Mouse (Mus musculus) layer of hippocampus, adult 9-11 months (tissue): ENCODE results near the gene Mbnl2.

Source experiments
- DNase-seq: peaks from one replicate; pipeline ENCODE4 v3.0.0; 2022

The Mbnl2 gene

GRCm38 (mm10) chr14:120361121-120361520 is 85.7 kb downstream of the Mbnl2 start:
- DNase-seq: no peak

DNA sequence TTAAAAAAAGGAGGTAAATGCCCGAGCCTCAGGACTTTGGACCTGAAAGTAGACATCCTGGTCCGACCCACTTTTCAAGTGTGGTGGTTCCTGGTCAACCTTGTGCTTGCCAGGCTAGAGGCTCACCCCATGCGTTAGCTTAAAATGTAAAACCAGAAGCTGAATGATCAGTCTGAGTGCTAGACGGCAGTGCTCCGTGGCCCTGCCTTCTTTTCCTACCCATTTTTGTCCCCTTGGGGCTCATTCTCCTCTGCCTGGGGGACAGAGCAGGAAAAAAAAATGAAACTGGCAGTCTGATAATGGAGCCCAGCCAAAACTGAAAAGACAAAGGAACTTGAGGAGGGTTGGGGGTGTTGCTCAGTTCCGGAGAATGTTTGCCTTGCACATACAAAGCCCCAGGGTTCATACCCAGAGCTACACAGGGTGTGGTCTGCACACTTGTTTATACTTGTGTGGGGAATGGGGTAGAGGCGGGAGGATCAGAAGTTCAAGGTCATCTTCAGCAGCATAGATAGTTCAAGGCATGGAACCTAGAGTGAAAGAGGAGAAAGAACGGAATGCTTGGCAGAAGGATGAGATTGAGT is 87.0 kb downstream of the Mbnl2 start:
- no peak for DNase-seq

GRCm38 (mm10) chr14:120363090-120363818 is 87.8 kb downstream of the Mbnl2 start:
- DNase-seq: no peak

- DNase-seq: no peak
Observed at GRCm38 (mm10) chr14:120365088-120365487, 89.6 kb downstream of the Mbnl2 start.

- DNase-seq: no peak
Observed at GRCm38 (mm10) chr14:120366962-120367361, 91.5 kb downstream of the Mbnl2 start.

DNA sequence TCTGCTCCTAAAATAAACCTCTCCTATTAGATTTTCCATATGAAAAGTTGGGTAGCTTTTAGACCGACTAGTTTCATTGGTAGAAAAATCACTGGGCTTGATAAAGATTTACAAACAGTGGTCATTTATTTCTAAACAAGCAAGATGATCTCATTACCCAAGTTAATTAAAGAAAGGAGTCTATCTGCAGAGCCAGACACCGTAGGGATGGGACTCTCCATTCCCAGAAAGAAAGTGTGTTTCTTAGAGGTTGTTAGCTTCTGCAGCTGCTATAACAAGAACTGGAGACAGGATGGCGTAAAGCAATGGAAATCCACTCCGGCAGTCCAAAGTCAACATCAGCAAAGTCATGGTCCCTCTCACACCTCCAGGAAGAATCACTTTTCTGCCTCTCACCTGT is 92.1 kb downstream of the Mbnl2 start:
- DNase-seq: no peak

DNA sequence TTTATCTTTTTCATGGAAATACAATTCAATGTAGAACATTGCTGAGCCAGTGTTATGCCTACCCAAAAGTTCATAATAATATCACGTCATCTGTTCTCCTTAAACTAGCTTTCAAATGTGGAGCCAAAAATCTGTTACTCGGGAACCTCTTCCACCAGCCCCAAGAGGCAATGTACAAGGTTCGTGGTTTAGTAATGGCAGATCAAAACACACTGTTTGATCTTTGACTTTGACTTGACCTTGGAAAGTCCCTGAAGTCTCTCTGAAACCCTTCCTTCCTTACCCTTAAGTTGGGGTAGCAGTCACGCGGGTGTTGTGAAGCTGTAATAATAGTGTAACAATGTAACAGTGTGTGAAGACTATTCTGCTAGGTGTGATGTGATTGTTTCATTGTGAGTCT is 93.0 kb downstream of the Mbnl2 start:
- DNase-seq: no peak

DNA sequence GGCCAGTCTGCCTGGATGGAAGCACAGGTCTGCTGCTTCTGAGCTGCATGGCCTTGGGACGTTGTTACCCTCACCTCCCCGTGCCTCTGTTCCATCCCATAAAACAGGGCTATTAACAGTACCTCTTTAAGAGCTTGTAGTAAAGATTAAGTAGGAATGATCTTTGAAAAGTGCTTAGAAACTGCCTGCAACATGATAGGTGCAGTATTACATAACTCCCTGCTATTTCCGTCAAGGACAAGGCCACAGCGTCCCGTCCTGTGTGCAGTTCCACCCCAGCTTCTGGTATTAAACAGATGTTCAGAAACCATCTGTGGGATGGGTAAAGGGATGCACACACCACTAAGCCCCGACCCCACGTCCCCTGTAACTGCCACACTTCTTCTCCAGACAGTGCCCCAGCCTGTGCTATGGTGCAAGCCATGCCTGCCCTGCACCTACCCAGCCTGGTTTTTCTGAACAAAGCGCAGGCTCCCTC is 93.5 kb downstream of the Mbnl2 start:
- DNase-seq: no peak

DNA sequence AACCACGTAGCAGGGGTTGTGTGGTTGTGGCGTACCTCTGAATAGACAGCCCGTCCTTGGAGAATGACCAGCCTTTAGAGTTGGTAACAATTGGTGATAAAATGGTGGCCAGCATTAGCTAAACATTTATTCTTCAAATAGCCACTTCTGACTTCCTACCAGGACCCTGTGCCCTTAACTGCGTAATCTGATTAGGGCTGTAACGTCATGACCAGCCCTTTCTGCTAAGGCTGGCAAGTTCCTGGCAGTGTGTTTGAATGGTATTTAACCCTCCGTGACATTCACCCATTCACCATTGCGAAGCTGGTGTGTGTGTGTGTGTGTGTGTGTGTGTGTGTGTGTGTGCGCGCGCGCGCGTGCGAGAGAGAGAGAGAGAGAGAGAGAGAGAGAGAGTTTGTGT is 94.6 kb downstream of the Mbnl2 start:
- no peak for DNase-seq

GRCm38 (mm10) chr14:120370631-120371030 is 95.2 kb downstream of the Mbnl2 start:
- DNase-seq: no peak

- no peak for DNase-seq
Observed at GRCm38 (mm10) chr14:120371174-120371573, 95.7 kb downstream of the Mbnl2 start.

DNA sequence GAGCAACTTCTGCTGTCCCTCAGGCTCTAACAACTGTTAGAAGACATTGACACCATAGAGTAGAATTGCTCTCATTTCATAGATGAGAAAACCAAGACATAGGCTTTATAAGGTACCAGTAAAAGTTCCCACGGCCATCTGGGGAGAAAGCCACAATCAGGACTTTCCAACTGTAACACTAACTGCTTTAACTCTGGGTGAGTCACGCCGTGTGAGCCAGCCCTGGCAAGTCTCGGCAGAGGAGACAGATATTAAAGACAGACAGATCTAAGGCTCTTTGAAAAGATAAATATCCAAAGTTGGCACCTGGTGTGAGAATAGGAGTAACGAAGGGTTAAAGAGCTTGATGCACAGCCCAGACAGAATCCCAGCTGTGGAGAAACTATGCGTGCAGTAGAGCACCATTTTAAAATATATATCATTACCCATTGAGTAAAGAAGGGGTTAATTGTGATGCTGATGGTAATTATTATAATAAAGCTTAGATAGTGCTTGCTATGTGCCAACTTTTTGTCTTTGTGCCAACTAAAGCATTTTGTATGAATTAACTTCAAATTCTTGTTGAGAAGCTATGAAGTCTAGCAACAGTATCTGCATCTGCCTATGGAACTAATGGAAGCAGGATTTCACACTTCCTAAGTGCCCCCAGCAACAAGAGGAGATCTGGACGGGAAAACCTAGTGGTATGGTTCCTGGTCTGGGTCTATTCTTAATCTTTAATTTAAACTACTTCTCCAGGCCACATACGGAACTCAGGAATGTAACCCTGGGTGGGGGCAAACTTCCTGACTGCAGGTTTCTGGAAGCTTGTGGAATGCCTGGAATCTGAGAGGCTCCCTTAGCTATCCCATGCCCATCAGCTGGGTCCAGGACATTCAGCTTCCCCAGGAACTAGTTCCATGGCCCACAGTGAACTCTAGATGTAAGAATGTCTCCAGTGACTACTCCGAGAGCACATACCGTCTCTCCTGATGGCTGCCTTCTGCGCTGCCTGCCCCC is 97.9 kb downstream of the Mbnl2 start:
- DNase-seq: peak; percentile 2

DNA sequence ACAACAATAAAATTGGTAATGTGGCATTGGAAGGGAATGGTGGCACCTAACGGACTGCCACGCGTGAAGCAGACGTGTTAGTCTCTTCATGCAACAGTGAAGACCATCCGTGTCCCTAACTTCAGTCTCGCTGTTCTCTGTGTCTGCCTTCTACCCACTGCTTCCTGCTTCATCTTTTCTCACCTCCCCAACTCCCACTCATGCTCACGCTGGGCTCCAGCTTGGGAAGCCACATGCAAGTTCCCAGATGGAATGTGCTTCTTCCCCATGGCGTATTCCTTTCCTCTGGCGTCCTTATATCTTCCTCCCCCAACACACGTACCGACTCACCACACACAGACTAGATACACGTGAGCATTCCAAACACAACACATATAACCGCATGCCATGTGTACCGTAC is 99.3 kb downstream of the Mbnl2 start:
- DNase-seq: peak; percentile 78

- no peak for DNase-seq
Observed at GRCm38 (mm10) chr14:120377192-120377591, 101.7 kb downstream of the Mbnl2 start.

DNA sequence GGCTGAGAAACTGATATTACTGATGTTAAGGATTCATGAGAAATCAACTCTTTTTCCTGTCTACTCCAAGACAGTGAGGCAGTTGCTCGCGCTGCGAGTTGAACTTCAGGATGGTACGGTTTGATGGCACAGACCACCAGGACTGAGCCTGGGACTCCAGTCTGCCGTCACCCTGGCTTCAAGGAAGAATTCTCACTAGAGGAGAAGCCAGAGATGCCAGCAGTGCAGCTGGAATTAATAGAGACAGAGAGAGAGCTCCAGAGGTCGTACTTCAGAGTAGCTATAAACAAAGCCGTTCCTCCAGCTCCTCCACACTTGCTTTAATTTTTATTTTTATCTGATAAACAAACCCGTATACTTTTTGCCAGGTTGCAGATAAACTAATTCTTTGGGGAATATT is 102.5 kb downstream of the Mbnl2 start:
- no peak for DNase-seq

DNA sequence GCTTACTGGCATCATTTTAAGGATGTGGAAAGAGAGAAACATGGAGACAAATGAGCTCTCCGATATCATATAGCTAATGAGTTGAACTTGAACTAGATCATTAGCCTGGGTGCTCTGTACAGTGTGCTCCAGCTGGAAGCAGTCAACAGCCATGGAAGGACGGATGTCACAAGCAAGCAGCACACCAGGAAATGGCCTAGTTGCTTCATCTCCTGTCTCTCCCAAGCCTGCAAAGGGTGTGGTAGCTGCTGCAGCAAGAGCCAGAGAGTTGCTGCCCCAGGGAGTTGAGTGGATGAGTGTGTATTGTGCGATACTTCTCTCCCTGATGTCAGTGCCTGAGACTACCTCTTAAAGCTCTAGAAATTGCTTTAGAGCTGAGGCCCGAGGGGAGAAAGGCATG is 104.2 kb downstream of the Mbnl2 start:
- DNase-seq: no peak

DNA sequence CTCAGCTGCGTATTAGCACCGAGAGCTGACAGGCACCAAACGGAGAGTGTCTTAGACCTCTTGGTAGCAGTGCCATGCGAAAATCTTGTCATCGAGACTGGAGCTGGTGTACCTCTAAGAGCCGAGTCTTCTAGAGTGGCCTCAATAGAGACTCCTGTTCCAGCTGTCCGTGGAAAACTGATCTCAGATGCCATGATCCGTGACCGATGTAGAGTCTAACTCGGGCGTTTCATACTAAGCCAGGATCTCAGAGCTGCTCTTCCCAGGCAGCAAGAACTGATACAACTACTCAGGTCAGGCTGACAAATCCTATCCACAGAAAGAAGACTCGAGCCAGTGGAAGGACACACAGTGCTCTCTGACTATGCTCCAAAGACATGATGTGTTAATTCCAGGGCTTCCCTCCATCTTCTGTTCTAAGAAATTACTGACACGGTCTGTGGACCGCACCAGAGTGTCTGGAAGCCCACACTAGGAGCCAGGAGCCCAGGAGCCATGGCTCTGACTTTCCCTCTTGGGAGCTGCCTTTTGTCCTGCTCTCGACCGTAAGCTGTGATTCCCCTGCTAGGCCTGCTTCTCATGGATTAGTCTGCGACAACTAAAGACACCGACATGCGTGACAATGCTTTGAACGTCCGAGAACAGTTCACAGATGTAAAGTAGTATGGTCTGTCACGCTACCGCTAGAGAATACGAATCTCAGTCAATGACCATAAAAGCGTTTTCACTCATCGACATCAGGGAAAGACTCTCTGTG is 106.1 kb downstream of the Mbnl2 start:
- no peak for DNase-seq

- DNase-seq: no peak
Observed at GRCm38 (mm10) chr14:120382179-120382578, 106.7 kb downstream of the Mbnl2 start.

- DNase-seq: no peak
Observed at GRCm38 (mm10) chr14:120383186-120383851, 107.8 kb downstream of the Mbnl2 start.

DNA sequence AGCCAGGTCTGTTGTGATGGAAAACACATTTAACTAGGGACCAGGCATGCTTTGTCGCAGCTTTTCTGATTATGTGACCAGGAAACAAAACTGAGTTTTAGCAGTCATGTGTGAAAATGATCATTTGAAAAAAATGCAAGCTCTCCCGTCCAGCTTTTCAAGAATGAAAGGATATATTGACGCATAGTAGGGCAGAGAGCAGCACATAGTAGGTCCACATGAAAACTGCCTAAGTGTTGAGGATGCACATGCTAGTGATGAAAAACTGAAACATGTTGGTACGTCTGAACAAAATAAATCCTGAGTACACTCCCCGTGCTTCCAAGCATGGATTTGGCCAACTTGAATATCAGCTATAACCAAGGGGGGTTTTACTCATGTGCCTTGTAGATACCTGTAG is 109.1 kb downstream of the Mbnl2 start:
- no peak for DNase-seq

DNA sequence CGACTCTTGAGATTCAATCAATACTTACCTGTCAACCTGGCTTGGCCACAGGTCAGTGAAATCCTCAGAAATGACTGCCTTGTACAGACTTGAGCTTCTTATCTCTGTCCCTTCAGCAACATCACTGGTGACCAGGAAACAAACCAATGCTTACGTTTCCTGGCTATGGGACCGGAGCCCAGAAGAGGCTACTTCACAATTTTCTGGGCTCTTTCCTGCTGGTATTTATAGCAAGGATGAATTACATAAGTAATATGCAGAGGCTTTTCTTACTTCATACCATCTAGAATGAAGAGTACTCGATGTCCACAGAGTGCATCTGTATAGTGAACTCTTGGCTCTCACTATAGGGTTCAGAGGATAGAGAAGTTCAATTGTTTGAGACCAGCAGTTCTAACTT is 111.8 kb downstream of the Mbnl2 start:
- DNase-seq: no peak
